In genomic region chr1:131765357-131766001, GRCm38 (mm10) we compare ENCODE assay signal across 8 mouse cellular contexts. TPM values are rescaled to one million over a fixed set of nuclear protein-coding genes. Genes with fewer than 3 reads are reported as not detected.
DNase-seq lines count a peak whose midpoint lies in the region; ATAC-seq and TF ChIP-seq lines count a peak whose summit lies in the region.

No protein-coding gene starts in this region.

- H3K27me3 ChIP-seq in embryonic facial prominence, embryonic 11.5 days (ENCODE audit: control insufficient read depth, insufficient read depth, low read length) = no peaks in the 10 kb centered on the region
- no peaks in the 10 kb centered on the region for H3K27me3 ChIP-seq in heart, adult 2 months (ENCODE audit: control insufficient read depth, insufficient read depth, low read length)
- no peaks in the 10 kb centered on the region; the same call in 1 of the 2 replicates for H3K27me3 ChIP-seq in kidney, postnatal 0 days (ENCODE audit: insufficient read depth, low read length)
- peaks cover 3% of the 10 kb centered on the region; the same call in 1 of the 2 replicates for H3K27me3 ChIP-seq in liver, embryonic 11.5 days (replicated peaks; ENCODE audit: control insufficient read depth, insufficient read depth, low read length)
- no peaks in the 10 kb centered on the region for H3K27me3 ChIP-seq in neural tube, embryonic 11.5 days (ENCODE audit: control insufficient read depth, insufficient read depth, low read length)
- no peaks in the 10 kb centered on the region for H3K27me3 ChIP-seq in stomach, postnatal 0 days (ENCODE audit: control insufficient read depth, insufficient read depth, low read length)

- no peak overlapping the region for H3K27ac ChIP-seq in embryonic facial prominence, embryonic 11.5 days (replicated peaks; ENCODE audit: low read depth, low read length)
- no peak overlapping the region for H3K27ac ChIP-seq in heart, adult 2 months
- H3K27ac ChIP-seq in kidney, postnatal 0 days = no peak overlapping the region
- H3K27ac ChIP-seq in liver, embryonic 11.5 days (ENCODE audit: low read depth, low read length) = no peak overlapping the region
- no peak overlapping the region for H3K27ac ChIP-seq in neural tube, embryonic 11.5 days (ENCODE audit: low read depth, low read length)
- no peak overlapping the region for H3K27ac ChIP-seq in stomach, postnatal 0 days (replicated peaks)

- intact Hi-C loops in heart, adult 2 months (cut with DNase I) = loop anchor here (1.0 kb wide), 3 partner anchors 53 to 152 kb away; no protein-coding TSS in a partner anchor

- DNase-seq in CD4-positive helper T cell, adult 2 months (ENCODE audit: low read depth, low spot score) = peak; percentile 72
- DNase-seq in adrenal gland, postnatal 25 days = peak; percentile 81
- peak; percentile 84 for DNase-seq in embryonic facial prominence, embryonic 11.5 days (ENCODE audit: low spot score)
- peak; percentile 73 to 87 for DNase-seq in heart, adult 2 months
- peak; percentile 89 for DNase-seq in kidney, postnatal 0 days (ENCODE audit: low spot score)
- DNase-seq in liver, embryonic 11.5 days (ENCODE audit: low spot score) = peak; percentile 79
- DNase-seq in neural tube, embryonic 11.5 days (ENCODE audit: low spot score) = peak; percentile 85
- peak; percentile 85 for DNase-seq in stomach, postnatal 0 days (ENCODE audit: low spot score)

- H3K9me3 ChIP-seq in embryonic facial prominence, embryonic 11.5 days (replicated peaks; ENCODE audit: control insufficient read depth, low read length) = no peaks in the 10 kb centered on the region
- H3K9me3 ChIP-seq in kidney, postnatal 0 days (replicated peaks; ENCODE audit: low read length) = no peaks in the 10 kb centered on the region
- H3K9me3 ChIP-seq in liver, embryonic 11.5 days (ENCODE audit: control insufficient read depth, low read length) = no peaks in the 10 kb centered on the region
- no peaks in the 10 kb centered on the region for H3K9me3 ChIP-seq in neural tube, embryonic 11.5 days (ENCODE audit: control insufficient read depth, low read length)
- H3K9me3 ChIP-seq in stomach, postnatal 0 days (ENCODE audit: control insufficient read depth, low read length) = no peaks in the 10 kb centered on the region

- H3K4me2 ChIP-seq in embryonic facial prominence, embryonic 11.5 days (ENCODE audit: low read depth, low read length) = no peak overlapping the region
- no peak overlapping the region for H3K4me2 ChIP-seq in kidney, postnatal 0 days (ENCODE audit: low read length)
- no peak overlapping the region for H3K4me2 ChIP-seq in liver, embryonic 11.5 days
- H3K4me2 ChIP-seq in neural tube, embryonic 11.5 days (ENCODE audit: low read depth) = no peak overlapping the region
- H3K4me2 ChIP-seq in stomach, postnatal 0 days (replicated peaks; ENCODE audit: low read depth) = no peak overlapping the region

- peak; percentile 99 for TF ChIP-seq CTCF in heart, adult 2 months (IDR thresholded peaks at IDR 0.05)
- peak; percentile 99 for TF ChIP-seq CTCF in kidney, postnatal 0 days (IDR thresholded peaks at IDR 0.05; ENCODE audit: low read depth)
- peak; percentile 99 for TF ChIP-seq CTCF in stomach, postnatal 0 days (IDR thresholded peaks at IDR 0.05; ENCODE audit: low read depth)

- no peak overlapping the region for H3K4me3 ChIP-seq in embryonic facial prominence, embryonic 11.5 days (ENCODE audit: low read depth, low read length)
- H3K4me3 ChIP-seq in heart, adult 2 months = no peak overlapping the region
- no peak overlapping the region for H3K4me3 ChIP-seq in kidney, postnatal 0 days (replicated peaks; ENCODE audit: low read depth, low read length)
- H3K4me3 ChIP-seq in liver, embryonic 11.5 days (ENCODE audit: low read depth, low read length) = no peak overlapping the region
- no peak overlapping the region for H3K4me3 ChIP-seq in neural tube, embryonic 11.5 days (ENCODE audit: low read depth, low read length)
- no peak overlapping the region for H3K4me3 ChIP-seq in stomach, postnatal 0 days (ENCODE audit: low read depth, low read length)

- H3K79me2 ChIP-seq in heart, adult 2 months (replicated peaks; ENCODE audit: control insufficient read depth, insufficient read depth, low read length) = no peaks in the 10 kb centered on the region

- no peak for ATAC-seq in embryonic facial prominence, embryonic 11.5 days (replicated peaks; ENCODE audit: insufficient number of reproducible peaks, low FRiP score, low TSS enrichment, low read depth)
- ATAC-seq in kidney, postnatal 0 days (replicated peaks; ENCODE audit: low FRiP score, low read depth) = peak; percentile 46; the same call in 1 of the 2 replicates
- ATAC-seq in liver, embryonic 11.5 days (replicated peaks; ENCODE audit: low FRiP score) = no peak
- ATAC-seq in neural tube, embryonic 11.5 days (ENCODE audit: insufficient read depth, low FRiP score, low TSS enrichment) = peak; percentile 50; the same call in 1 of the 2 replicates
- ATAC-seq in stomach, postnatal 0 days (ENCODE audit: low FRiP score, low TSS enrichment) = peak; percentile 21; the same call in 1 of the 2 replicates

- no peaks in the 10 kb centered on the region for H3K4me1 ChIP-seq in embryonic facial prominence, embryonic 11.5 days (ENCODE audit: control insufficient read depth, insufficient read depth, low read length)
- H3K4me1 ChIP-seq in heart, adult 2 months (ENCODE audit: control insufficient read depth, insufficient read depth, low read length) = peaks cover 1% of the 10 kb centered on the region; the same call in 1 of the 2 replicates
- no peaks in the 10 kb centered on the region for H3K4me1 ChIP-seq in kidney, postnatal 0 days (replicated peaks; ENCODE audit: insufficient read depth, low read length)
- H3K4me1 ChIP-seq in liver, embryonic 11.5 days (replicated peaks; ENCODE audit: control insufficient read depth, insufficient read depth, low read length) = no peaks in the 10 kb centered on the region
- H3K4me1 ChIP-seq in neural tube, embryonic 11.5 days (ENCODE audit: control insufficient read depth, insufficient read depth, low read length) = no peaks in the 10 kb centered on the region
- no peaks in the 10 kb centered on the region for H3K4me1 ChIP-seq in stomach, postnatal 0 days (replicated peaks; ENCODE audit: control insufficient read depth, insufficient read depth)

- TF ChIP-seq POLR2A in heart, adult 2 months (IDR thresholded peaks at IDR 0.05; ENCODE audit: insufficient read depth, low read depth, low read length) = no peak

- TF ChIP-seq EP300 in heart, adult 2 months (IDR thresholded peaks at IDR 0.05; ENCODE audit: insufficient read depth, low read depth, low read length) = peak; percentile 86; the same call in 1 of the 2 replicates
- no peak for TF ChIP-seq EP300 in stomach, postnatal 0 days (optimal IDR thresholded peaks at IDR 0.05)

- H3K9ac ChIP-seq in embryonic facial prominence, embryonic 11.5 days (replicated peaks; ENCODE audit: low read length) = no peak overlapping the region
- H3K9ac ChIP-seq in heart, adult 2 months (ENCODE audit: low read depth, low read length) = no peak overlapping the region
- no peak overlapping the region for H3K9ac ChIP-seq in kidney, postnatal 0 days (ENCODE audit: low read depth, low read length)
- no peak overlapping the region for H3K9ac ChIP-seq in liver, embryonic 11.5 days (ENCODE audit: low read depth, low read length)
- H3K9ac ChIP-seq in neural tube, embryonic 11.5 days (ENCODE audit: low read length) = no peak overlapping the region
- H3K9ac ChIP-seq in stomach, postnatal 0 days (ENCODE audit: low read length) = no peak overlapping the region

- WGBS in embryonic facial prominence, embryonic 11.5 days = 12% methylated on average over 11 of the region's 11 CpGs
- WGBS in heart, adult 2 months = 10% methylated on average over 11 of the region's 11 CpGs
- WGBS in kidney, postnatal 0 days = 15% methylated on average over 11 of the region's 11 CpGs
- WGBS in liver, embryonic 11.5 days = 11% methylated on average over 11 of the region's 11 CpGs
- 14% methylated on average over 11 of the region's 11 CpGs for WGBS in neural tube, embryonic 11.5 days
- WGBS in stomach, postnatal 0 days = 11% methylated on average over 11 of the region's 11 CpGs

- H3K36me3 ChIP-seq in embryonic facial prominence, embryonic 11.5 days (replicated peaks; ENCODE audit: control insufficient read depth, insufficient read depth, low read depth, low read length) = no peaks in the 10 kb centered on the region
- no peaks in the 10 kb centered on the region for H3K36me3 ChIP-seq in heart, adult 2 months (ENCODE audit: control insufficient read depth, insufficient read depth, low read length)
- no peaks in the 10 kb centered on the region for H3K36me3 ChIP-seq in kidney, postnatal 0 days (ENCODE audit: insufficient read depth, low read length)
- no peaks in the 10 kb centered on the region for H3K36me3 ChIP-seq in liver, embryonic 11.5 days (ENCODE audit: control insufficient read depth, insufficient read depth, low read length)
- no peaks in the 10 kb centered on the region for H3K36me3 ChIP-seq in neural tube, embryonic 11.5 days (ENCODE audit: control insufficient read depth, insufficient read depth, low read length)
- no peaks in the 10 kb centered on the region for H3K36me3 ChIP-seq in stomach, postnatal 0 days (ENCODE audit: control insufficient read depth, insufficient read depth, low read length)

RNA-seq across cellular contexts. Expression of gene Slc26a9, which starts 21.7 kb away (rescaled TPM):
- 0.18 TPM in 1 of 2 replicates, not detected in the other for total RNA-seq in adrenal gland, postnatal 25 days (2021)
- polyA plus RNA-seq in embryonic facial prominence, embryonic 11.5 days (2014; fragmentation: Nextera tagmentation; extraction: Ambion mirVana) = 0.22 TPM in 1 of 2 replicates, not detected in the other
- not detected for total RNA-seq in heart, adult 2 months (2021)
- polyA plus RNA-seq in heart, adult 2 months (2012; rRNA removed) = 0.03 and 0.08 TPM in 2 replicates
- 0.09 and 0.20 TPM in 2 replicates for polyA plus RNA-seq in kidney, postnatal 0 days (2015; fragmentation: Nextera tagmentation; extraction: Ambion mirVana)
- polyA plus RNA-seq in liver, embryonic 11.5 days (2014; fragmentation: Nextera tagmentation; extraction: Ambion mirVana) = not detected in 2 replicates
- not detected in 2 replicates for polyA plus RNA-seq in neural tube, embryonic 11.5 days (2014; fragmentation: Nextera tagmentation; extraction: Ambion mirVana)
- 15.4 and 17.6 TPM in 2 replicates for polyA plus RNA-seq in stomach, postnatal 0 days (2015; fragmentation: Nextera tagmentation; extraction: Ambion mirVana)

RNA-seq across cellular contexts. Expression of gene Pm20d1, which starts 31.7 kb away (rescaled TPM):
- 14.9 and 15.5 TPM in 2 replicates for total RNA-seq in adrenal gland, postnatal 25 days (2021)
- polyA plus RNA-seq in embryonic facial prominence, embryonic 11.5 days (2014; fragmentation: Nextera tagmentation; extraction: Ambion mirVana) = 1.0 and 1.1 TPM in 2 replicates
- total RNA-seq in heart, adult 2 months (2021) = 1 to 10 TPM; 5.8 to 7.5 TPM
- polyA plus RNA-seq in heart, adult 2 months (2012; rRNA removed) = 5.9 and 8.3 TPM in 2 replicates
- polyA plus RNA-seq in kidney, postnatal 0 days (2015; fragmentation: Nextera tagmentation; extraction: Ambion mirVana) = 5.7 and 6.5 TPM in 2 replicates
- 2.8 and 4.6 TPM in 2 replicates for polyA plus RNA-seq in liver, embryonic 11.5 days (2014; fragmentation: Nextera tagmentation; extraction: Ambion mirVana)
- polyA plus RNA-seq in neural tube, embryonic 11.5 days (2014; fragmentation: Nextera tagmentation; extraction: Ambion mirVana) = 0.72 and 2.3 TPM in 2 replicates
- polyA plus RNA-seq in stomach, postnatal 0 days (2015; fragmentation: Nextera tagmentation; extraction: Ambion mirVana) = 1.1 and 1.4 TPM in 2 replicates

Comparison
In these comparisons a context has a peak if more than half of its experiments do, and no peak if none do; other contexts are left out.
1. ATAC-seq: peak in kidney, postnatal 0 days (single experiment), neural tube, embryonic 11.5 days (single experiment) and stomach, postnatal 0 days (single experiment); none in embryonic facial prominence, embryonic 11.5 days (single experiment) and liver, embryonic 11.5 days (single experiment).
2. RNA of gene Slc26a9, which starts 21.7 kb away (polyA plus RNA-seq): 15.4 to 17.6 TPM in stomach, postnatal 0 days; 0.22 TPM in embryonic facial prominence, embryonic 11.5 days, 0.09 to 0.20 TPM in kidney, postnatal 0 days, 0.03 to 0.08 TPM in heart, adult 2 months, not detected in liver, embryonic 11.5 days and not detected in neural tube, embryonic 11.5 days; every median in the first group is over 10 times any median in the second.
3. Peak in every context shown above with its lines, with median percentiles within 50 percentile points of each other: DNase-seq and CTCF ChIP-seq.